Mouse (Mus musculus) fibroblast of lung, adult 2 months (primary cell): ENCODE results near the gene Il27ra.

ENCODE experiments used
- DNase-seq: peaks from one replicate; pipeline ENCODE4 v3.0.0-alpha.2; 2011; ENCODE audit warnings: low read depth

Gene Il27ra

GRCm38 (mm10) chr8:84042066-84042947, at the start of gene Il27ra:
Gene Il27ra, minus strand, starts transcription at chr8:84042589.
- no peak for DNase-seq

- no peak for DNase-seq
These were observed 48.2 kb upstream of the Il27ra start for GRCm38 (mm10) chr8:84090585-84090984.

GRCm38 (mm10) chr8:84089277-84089676, 46.9 kb upstream of the Il27ra start:
- DNase-seq, result no peak

GRCm38 (mm10) chr8:84087821-84088220, 45.4 kb upstream of the Il27ra start:
- DNase-seq, result no peak

- no peak for DNase-seq
These were observed 44.8 kb upstream of the Il27ra start for GRCm38 (mm10) chr8:84087156-84087555.

- no peak for DNase-seq
These were observed 42.1 kb upstream of the Il27ra start for GRCm38 (mm10) chr8:84084341-84085115.

- no peak for DNase-seq
These were observed 41.4 kb upstream of the Il27ra start for GRCm38 (mm10) chr8:84083829-84084241.

GRCm38 (mm10) chr8:84079206-84079605, 36.8 kb upstream of the Il27ra start:
- DNase-seq, result no peak

- DNase-seq, result no peak
These were observed 34.5 kb upstream of the Il27ra start for GRCm38 (mm10) chr8:84076849-84077248.

- no peak for DNase-seq
These were observed 34.0 kb upstream of the Il27ra start for GRCm38 (mm10) chr8:84076412-84076811.

GRCm38 (mm10) chr8:84073230-84073976, 31.0 kb upstream of the Il27ra start:
- no peak for DNase-seq

GRCm38 (mm10) chr8:84072321-84072720, 29.9 kb upstream of the Il27ra start:
- no peak for DNase-seq

GRCm38 (mm10) chr8:84071921-84072320, 29.5 kb upstream of the Il27ra start:
- peak; percentile 38 for DNase-seq

GRCm38 (mm10) chr8:84070667-84071066, 28.3 kb upstream of the Il27ra start:
- DNase-seq, result peak; percentile 80

- no peak for DNase-seq
These were observed 27.9 kb upstream of the Il27ra start for GRCm38 (mm10) chr8:84070241-84070640.

- no peak for DNase-seq
These were observed 27.4 kb upstream of the Il27ra start for GRCm38 (mm10) chr8:84069750-84070149.

- no peak for DNase-seq
These were observed 26.8 kb upstream of the Il27ra start for GRCm38 (mm10) chr8:84069169-84069568.

GRCm38 (mm10) chr8:84068316-84069035, 26.1 kb upstream of the Il27ra start:
- no peak for DNase-seq

GRCm38 (mm10) chr8:84067911-84068310, 25.5 kb upstream of the Il27ra start:
- DNase-seq, result no peak

- peak; percentile 56 for DNase-seq
These were observed 24.7 kb upstream of the Il27ra start for GRCm38 (mm10) chr8:84067047-84067573.

GRCm38 (mm10) chr8:84066291-84066930, 24.0 kb upstream of the Il27ra start, which contains the start of gene Rfx1:
Gene Rfx1, plus strand, starts transcription at chr8:84066834.
- DNase-seq, result peak; percentile 100
